Mouse (Mus musculus) frontal cortex, postnatal 25 days (tissue): ENCODE results near the gene Slc7a11.
"Not testable (repeated sequence)": the region's sequence is repeated elsewhere in the genome, so short reads cannot be mapped to it uniquely, and the experiment has no call there.

Source experiments
- DNase-seq, 2 experiments: peaks; one replicate each; pipeline ENCODE4 v3.0.0; 2022; ENCODE audit warnings: low spot score in 2 of 2

The Slc7a11 gene

GRCm38 (mm10) chr3:50443421-50443916 is at the start of gene Slc7a11:
Slc7a11 (minus strand) TSS chr3:50443614.
- no peak for DNase-seq

- no peak for DNase-seq
Observed at GRCm38 (mm10) chr3:50491678-50492077, 48.3 kb upstream of the Slc7a11 start.

GRCm38 (mm10) chr3:50484076-50484475 is 40.7 kb upstream of the Slc7a11 start:
- DNase-seq: no peak

GRCm38 (mm10) chr3:50462223-50462622 is 18.8 kb upstream of the Slc7a11 start:
- no peak for DNase-seq

- no peak for DNase-seq
Observed at GRCm38 (mm10) chr3:50457136-50457535, 13.7 kb upstream of the Slc7a11 start.

GRCm38 (mm10) chr3:50456564-50456963 is 13.2 kb upstream of the Slc7a11 start:
- no peak for DNase-seq

GRCm38 (mm10) chr3:50456023-50456422 is 12.6 kb upstream of the Slc7a11 start:
- no peak for DNase-seq

- DNase-seq: no peak
Observed at GRCm38 (mm10) chr3:50445050-50445775, 1.8 kb upstream of the Slc7a11 start.

GRCm38 (mm10) chr3:50443942-50444341 is 528 bp upstream of the Slc7a11 start:
- DNase-seq: no peak

- DNase-seq: no peak
Observed at GRCm38 (mm10) chr3:50442341-50443292, 797 bp downstream of the Slc7a11 start.

GRCm38 (mm10) chr3:50441330-50441729 is 2.1 kb downstream of the Slc7a11 start:
- DNase-seq: no peak

GRCm38 (mm10) chr3:50440409-50440808 is 3.0 kb downstream of the Slc7a11 start:
- DNase-seq: no peak

GRCm38 (mm10) chr3:50439429-50439828 is 4.0 kb downstream of the Slc7a11 start:
- DNase-seq: no peak

- DNase-seq: no peak
Observed at GRCm38 (mm10) chr3:50438520-50439253, 4.7 kb downstream of the Slc7a11 start.

- not testable (repeated sequence) for DNase-seq
Observed at GRCm38 (mm10) chr3:50438081-50438480, 5.3 kb downstream of the Slc7a11 start.

- DNase-seq: not testable (repeated sequence)
Observed at GRCm38 (mm10) chr3:50436409-50436808, 7.0 kb downstream of the Slc7a11 start.

- no peak for DNase-seq
Observed at GRCm38 (mm10) chr3:50433831-50434230, 9.6 kb downstream of the Slc7a11 start.

GRCm38 (mm10) chr3:50430811-50431210 is 12.6 kb downstream of the Slc7a11 start:
- DNase-seq: no peak

GRCm38 (mm10) chr3:50421480-50422277 is 21.7 kb downstream of the Slc7a11 start:
- no peak for DNase-seq

GRCm38 (mm10) chr3:50419161-50419560 is 24.3 kb downstream of the Slc7a11 start:
- no peak for DNase-seq

GRCm38 (mm10) chr3:50406771-50407170 is 36.6 kb downstream of the Slc7a11 start:
- no peak for DNase-seq
